Mouse (Mus musculus): Measurements from ENCODE around the gene Smc3. TPM values are rescaled to one million over a fixed set of nuclear protein-coding genes. Genes with fewer than 3 reads are reported as not detected.

Smc3 gene
- 28.8 and 42.8 TPM in 2 replicates for polyA plus RNA-seq (2012; rRNA removed)

DNA sequence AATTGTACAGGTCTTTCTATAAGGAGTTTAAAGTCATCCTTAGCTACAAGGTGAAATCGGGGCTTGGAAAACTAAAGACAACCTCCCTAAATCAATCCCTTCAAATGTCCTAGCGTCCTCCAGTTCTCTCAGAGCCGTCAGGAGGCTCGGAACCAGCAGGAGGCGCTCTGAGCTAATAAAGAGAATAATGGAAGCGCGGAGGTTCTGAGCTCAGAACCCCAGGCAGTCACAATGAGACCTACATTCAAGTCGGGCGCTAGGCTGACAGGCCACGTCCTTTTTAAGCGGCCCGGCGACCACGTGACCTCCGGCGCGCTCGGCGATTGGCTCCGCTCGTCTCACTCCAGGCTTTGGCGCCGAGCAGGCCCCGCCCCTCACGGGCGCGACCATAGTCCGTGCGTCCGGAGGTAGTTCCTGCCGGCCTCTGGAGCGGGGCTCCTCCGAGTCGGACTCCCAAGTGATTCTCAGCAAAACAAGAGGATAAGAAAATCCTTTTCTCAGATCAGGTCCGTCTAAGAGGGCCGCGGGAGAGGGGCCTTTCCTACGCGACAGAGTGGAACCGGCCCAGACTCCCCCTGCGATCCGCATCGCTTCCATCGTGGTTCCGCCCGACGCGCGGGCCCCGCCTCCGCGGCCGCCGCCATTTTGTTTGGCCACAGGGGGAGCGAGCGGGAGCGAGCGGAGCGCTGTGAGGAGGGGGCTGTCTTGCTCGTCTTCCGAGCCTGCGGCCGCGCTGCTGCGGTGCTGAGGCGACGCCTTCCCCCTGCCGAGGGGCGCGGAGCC, at the start of gene Smc3:
Gene Smc3, plus strand, starts transcription at position 642 of the 783 bp plus-strand sequence.
- TF ChIP-seq POLR2A (IDR thresholded peaks at IDR 0.05; ENCODE audit: borderline replicate concordance, extremely low read depth, insufficient read depth, insufficient read length, poor library complexity, severe bottlenecking) (peak; percentile 95), CTCF (IDR thresholded peaks at IDR 0.05; ENCODE audit: borderline replicate concordance, extremely low read depth, insufficient read depth, insufficient read length) (peak; percentile 87)
- peak; percentile 99 for DNase-seq (ENCODE audit: low read depth)

DNA sequence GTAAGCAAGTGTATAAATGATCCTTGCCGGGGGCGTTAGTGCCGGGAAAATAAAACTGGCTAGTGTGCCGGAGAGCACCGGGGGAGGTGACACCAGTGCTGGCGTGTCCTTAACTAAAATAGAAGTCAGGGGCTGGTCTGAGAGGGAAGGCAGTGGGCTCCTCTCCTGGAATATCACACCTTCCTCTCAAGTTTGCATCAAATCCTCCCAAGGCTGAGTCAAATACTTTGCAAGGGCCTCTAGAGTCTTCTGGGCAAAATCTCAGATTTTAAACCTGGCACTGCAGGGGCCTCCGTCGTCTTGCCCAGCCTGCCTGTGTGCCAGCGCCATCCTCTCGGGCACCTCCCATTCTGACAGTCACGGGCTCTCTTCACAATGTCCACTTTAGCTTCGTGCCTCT, 49.2 kb upstream of the Smc3 start:
- no peak for TF ChIP-seq CTCF (IDR thresholded peaks at IDR 0.05; ENCODE audit: borderline replicate concordance, extremely low read depth, insufficient read depth, insufficient read length)
- no peak for TF ChIP-seq POLR2A (IDR thresholded peaks at IDR 0.05; ENCODE audit: borderline replicate concordance, extremely low read depth, insufficient read depth, insufficient read length, poor library complexity, severe bottlenecking)
- DNase-seq (ENCODE audit: low read depth): no peak

DNA sequence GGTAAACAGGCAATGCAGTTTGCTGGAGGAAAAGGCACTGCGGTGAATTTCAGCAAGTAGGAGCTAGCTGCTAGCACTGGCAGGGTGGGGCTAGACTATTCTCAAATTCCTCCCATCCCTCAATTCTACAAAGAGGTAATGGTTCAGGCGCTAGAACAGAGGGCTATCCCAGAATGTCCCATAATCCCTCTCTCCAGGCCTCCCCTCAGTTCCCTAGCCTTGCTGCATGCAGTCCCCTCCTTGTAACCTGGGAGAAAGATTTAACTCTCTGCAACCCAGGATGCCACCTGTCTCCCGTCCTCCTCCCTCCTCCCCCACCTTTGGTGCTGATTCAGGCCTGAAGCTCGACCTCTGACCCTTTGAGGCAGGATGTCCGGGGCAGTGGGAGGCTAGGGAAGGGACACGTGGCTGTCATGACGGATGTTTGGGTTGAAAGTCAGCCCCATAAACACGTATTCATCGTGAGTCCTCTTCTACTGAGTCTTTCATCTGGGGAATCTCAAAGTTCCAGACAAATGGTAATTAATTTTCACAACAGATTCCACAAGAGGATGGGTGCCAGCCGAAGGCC, 47.9 kb upstream of the Smc3 start:
- no peak for TF ChIP-seq POLR2A (IDR thresholded peaks at IDR 0.05; ENCODE audit: borderline replicate concordance, extremely low read depth, insufficient read depth, insufficient read length, poor library complexity, severe bottlenecking)
- TF ChIP-seq CTCF (IDR thresholded peaks at IDR 0.05; ENCODE audit: borderline replicate concordance, extremely low read depth, insufficient read depth, insufficient read length): no peak
- DNase-seq (ENCODE audit: low read depth): no peak

DNA sequence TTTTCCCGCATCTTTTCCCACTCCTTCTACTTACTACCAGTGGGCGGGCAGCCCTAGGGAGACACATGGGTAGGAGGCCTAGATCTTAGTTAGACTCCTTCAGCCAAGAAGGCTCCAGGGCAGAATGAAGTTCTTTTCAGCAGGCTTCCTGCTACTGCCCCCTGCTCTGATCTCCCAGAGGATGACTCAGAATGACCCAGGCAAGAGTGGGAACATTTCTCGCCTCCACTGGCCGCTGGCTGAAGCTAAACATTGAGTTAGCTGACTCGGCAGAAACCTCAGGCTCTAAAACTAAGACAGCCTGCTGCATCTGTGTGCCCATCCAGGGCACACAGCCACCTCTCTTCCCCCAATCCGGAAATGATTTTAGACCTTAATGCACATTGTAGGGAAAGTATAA, 47.4 kb upstream of the Smc3 start:
- no peak for DNase-seq (ENCODE audit: low read depth)
- no peak for TF ChIP-seq POLR2A (IDR thresholded peaks at IDR 0.05; ENCODE audit: borderline replicate concordance, extremely low read depth, insufficient read depth, insufficient read length, poor library complexity, severe bottlenecking)
- TF ChIP-seq CTCF (IDR thresholded peaks at IDR 0.05; ENCODE audit: borderline replicate concordance, extremely low read depth, insufficient read depth, insufficient read length): no peak

DNA sequence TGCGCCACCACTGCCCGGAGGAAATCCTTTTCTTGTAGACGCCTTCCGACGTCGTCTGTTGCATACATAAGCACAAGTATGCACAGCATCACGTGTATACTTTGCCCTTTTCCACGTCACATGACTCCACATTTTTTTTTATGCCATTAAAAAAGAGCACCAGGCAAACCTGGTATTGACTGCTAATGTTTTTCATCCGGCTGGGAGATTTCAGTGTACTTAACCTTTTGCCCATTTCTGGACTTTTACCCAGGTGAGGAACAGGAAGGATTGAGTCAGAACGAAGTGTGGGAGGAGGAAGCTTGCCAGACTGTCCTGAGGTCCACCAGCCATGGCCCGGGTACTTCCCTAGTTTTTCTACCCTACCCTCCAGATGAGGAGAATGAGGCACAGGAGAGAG, 45.8 kb upstream of the Smc3 start:
- no peak for DNase-seq (ENCODE audit: low read depth)
- TF ChIP-seq POLR2A (IDR thresholded peaks at IDR 0.05; ENCODE audit: borderline replicate concordance, extremely low read depth, insufficient read depth, insufficient read length, poor library complexity, severe bottlenecking): no peak

DNA sequence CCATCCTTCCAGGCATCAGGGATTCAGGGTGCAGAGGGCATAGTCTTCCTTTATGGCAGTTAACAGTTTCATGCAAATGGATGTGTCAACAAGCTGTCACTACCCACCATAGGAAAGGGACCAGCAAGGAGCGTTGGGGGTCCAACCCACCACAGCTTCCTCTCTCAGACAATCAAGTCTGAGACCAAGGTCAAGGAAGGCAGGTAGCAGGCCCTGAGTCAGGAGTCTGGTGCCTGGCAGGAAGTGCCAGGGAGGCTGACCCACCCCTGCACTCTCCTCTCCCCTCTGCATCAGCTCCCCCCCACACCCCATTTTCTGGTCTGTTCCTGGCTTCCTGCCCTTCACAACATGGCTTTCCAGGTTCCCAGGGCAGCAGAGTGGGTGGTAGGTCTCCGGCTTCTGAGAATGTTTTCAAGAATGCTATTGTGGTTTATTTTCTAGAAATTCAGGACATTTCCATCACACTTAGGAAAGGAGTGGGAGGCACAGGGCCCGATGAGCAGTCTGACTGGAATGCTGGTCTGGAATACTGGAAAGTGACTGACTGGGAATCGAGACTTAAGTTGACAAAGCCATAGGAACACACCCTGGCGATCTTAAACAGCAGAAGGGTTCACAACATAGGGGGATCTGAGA, 45.1 kb upstream of the Smc3 start:
- DNase-seq (ENCODE audit: low read depth): no peak
- TF ChIP-seq CTCF (IDR thresholded peaks at IDR 0.05; ENCODE audit: borderline replicate concordance, extremely low read depth, insufficient read depth, insufficient read length) (no peak), POLR2A (IDR thresholded peaks at IDR 0.05; ENCODE audit: borderline replicate concordance, extremely low read depth, insufficient read depth, insufficient read length, poor library complexity, severe bottlenecking) (no peak)

DNA sequence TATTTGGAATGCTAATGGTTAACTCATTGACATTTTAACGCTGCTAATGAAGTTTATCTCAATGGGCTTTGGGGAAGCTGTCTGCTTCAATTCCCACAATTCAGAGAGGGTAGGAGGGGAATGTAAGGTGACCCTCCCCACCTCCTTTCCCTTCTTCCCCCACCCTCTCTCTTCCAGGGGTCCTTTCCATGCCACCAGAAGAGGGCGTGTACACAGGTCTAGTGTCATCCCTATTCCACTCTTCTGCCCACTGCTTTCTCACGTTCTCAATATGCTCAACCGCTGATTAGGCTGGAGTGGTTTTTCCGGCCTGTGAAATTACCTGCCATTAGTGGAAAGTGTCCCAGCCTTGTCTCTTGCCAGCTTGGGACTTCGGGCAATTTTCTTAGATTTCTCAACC, 43.4 kb upstream of the Smc3 start:
- no peak for TF ChIP-seq CTCF (IDR thresholded peaks at IDR 0.05; ENCODE audit: borderline replicate concordance, extremely low read depth, insufficient read depth, insufficient read length)
- no peak for TF ChIP-seq POLR2A (IDR thresholded peaks at IDR 0.05; ENCODE audit: borderline replicate concordance, extremely low read depth, insufficient read depth, insufficient read length, poor library complexity, severe bottlenecking)
- no peak for DNase-seq (ENCODE audit: low read depth)

DNA sequence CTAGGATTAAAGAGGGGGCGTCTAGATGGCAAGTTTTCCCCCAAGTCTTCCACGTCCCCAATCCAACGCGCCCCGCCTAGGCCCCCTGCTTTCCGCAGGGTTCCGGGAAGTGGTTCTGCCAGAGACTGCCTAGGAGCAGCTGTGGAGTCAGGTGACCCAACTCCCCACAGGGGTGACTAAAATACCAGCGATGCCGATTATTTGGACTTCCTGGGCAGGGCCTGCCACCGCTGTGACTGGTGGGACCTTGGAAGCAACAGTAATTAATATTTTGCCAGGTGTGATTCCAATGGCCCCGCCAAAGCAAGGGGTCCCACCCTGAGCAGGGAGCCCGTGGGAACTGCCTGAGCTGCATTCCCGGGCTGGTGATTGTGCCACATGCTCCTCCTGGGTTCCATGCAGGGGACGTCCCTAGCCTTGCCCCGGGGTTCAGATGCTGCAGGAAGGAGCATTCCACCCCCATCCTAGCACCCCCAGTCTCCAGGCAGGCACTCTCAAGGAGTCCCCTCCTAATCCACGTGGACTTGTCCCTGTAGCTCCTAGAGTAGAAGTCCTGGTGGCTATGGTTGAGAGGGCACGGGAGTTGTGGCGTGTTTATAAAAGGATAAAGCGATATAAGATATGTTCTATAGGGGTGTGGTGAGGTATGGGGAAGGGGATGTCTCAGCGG, 42.8 kb upstream of the Smc3 start:
- DNase-seq (ENCODE audit: low read depth): no peak
- no peak for TF ChIP-seq POLR2A (IDR thresholded peaks at IDR 0.05; ENCODE audit: borderline replicate concordance, extremely low read depth, insufficient read depth, insufficient read length, poor library complexity, severe bottlenecking)
- TF ChIP-seq CTCF (IDR thresholded peaks at IDR 0.05; ENCODE audit: borderline replicate concordance, extremely low read depth, insufficient read depth, insufficient read length): no peak

DNA sequence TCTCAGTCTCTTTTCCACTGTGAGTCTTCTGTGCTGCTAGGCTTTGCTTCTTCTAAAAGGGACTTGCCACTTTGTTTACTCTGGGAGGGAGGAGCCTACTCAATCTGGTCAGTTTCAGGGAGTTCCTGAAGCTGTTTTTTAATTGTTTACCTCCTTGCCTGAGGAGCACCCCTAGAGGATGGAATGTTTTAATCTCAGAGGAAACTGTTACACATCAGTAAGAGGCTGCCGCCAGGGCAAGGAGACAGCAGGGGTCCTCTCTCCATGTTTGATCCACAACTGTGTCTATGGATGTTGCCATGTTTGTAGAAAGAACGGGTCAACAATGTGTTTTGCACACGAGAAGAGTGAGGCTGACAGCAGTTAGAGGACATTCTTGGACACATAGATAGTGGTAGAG, 39.8 kb upstream of the Smc3 start:
- no peak for DNase-seq (ENCODE audit: low read depth)
- no peak for TF ChIP-seq POLR2A (IDR thresholded peaks at IDR 0.05; ENCODE audit: borderline replicate concordance, extremely low read depth, insufficient read depth, insufficient read length, poor library complexity, severe bottlenecking)
- TF ChIP-seq CTCF (IDR thresholded peaks at IDR 0.05; ENCODE audit: borderline replicate concordance, extremely low read depth, insufficient read depth, insufficient read length): no peak

DNA sequence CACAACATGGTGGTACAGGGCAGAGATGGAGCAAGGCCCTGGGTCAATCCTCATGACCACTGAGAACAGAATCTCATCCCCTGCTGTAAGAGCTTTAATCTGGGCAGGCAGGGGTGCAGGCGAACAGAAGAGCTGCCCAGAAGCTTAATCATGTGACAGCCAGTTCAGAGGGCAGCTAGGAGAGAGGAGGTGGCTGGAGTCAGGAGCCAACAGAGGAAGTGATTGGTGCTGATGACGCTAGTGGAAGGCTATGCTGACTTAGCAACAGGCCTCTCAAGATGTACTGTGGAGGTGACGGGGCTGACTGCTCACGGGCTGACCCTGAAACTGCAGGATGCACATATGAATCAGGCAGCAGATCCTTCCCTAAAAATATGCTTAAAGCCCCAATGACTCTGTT, 36.0 kb upstream of the Smc3 start:
- TF ChIP-seq POLR2A (IDR thresholded peaks at IDR 0.05; ENCODE audit: borderline replicate concordance, extremely low read depth, insufficient read depth, insufficient read length, poor library complexity, severe bottlenecking) (no peak), CTCF (IDR thresholded peaks at IDR 0.05; ENCODE audit: borderline replicate concordance, extremely low read depth, insufficient read depth, insufficient read length) (no peak)
- no peak for DNase-seq (ENCODE audit: low read depth)

DNA sequence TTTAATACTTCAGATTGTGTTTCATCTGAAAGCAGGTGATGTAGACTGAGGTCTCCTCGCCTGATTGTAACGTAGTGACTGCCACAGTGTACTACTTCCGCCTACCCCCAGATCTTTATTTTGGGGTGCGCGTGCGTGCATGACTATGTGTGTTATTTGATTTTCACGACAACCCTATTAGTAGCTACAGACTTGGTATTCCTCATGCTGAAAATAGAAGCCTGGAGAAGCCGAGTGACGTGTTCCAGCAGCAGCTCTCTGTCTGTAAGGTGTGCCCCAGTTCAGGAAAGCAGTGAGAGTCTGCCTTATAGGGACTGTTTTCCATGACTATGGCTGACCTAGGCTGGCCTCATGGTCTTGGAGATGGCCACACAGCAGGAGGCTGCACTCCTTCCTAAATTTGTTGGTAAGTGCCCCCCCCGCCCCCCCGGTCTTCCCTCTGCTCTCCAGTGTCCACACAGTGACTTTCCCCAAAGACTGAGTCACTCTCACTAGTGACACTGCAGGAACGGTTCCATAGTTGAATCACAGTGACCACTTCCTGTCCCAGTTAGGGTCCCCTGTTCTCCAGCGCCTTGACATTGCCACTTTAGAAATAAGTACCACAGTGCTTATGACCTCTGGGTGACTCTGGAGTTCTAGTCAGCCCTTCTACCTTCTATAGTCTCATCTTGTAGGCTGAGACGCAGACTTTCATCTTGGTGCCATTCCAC, 34.5 kb upstream of the Smc3 start:
- DNase-seq (ENCODE audit: low read depth): no peak
- no peak for TF ChIP-seq CTCF (IDR thresholded peaks at IDR 0.05; ENCODE audit: borderline replicate concordance, extremely low read depth, insufficient read depth, insufficient read length)
- no peak for TF ChIP-seq POLR2A (IDR thresholded peaks at IDR 0.05; ENCODE audit: borderline replicate concordance, extremely low read depth, insufficient read depth, insufficient read length, poor library complexity, severe bottlenecking)
